Mouse (Mus musculus): Measurements from ENCODE around the gene Tjp3. TPM values are rescaled to one million over a fixed set of nuclear protein-coding genes. Genes with fewer than 3 reads are reported as not detected.

Gene Tjp3
- polyA plus RNA-seq, 1 experiment from 2014 or later = 21.6 TPM

GRCm38 (mm10) chr10:81316338-81317060, 25.1 kb upstream of the Tjp3 start:
- peak overlapping the region; percentile 33; the same call in 1 of the 2 replicates for H3K27ac ChIP-seq (ENCODE audit: low read length)
- peaks cover 53% of the 10 kb centered on the region for H3K36me3 ChIP-seq (ENCODE audit: control insufficient read depth, insufficient read depth, low read length)
- no peak for ATAC-seq (ENCODE audit: insufficient number of reproducible peaks, insufficient read depth, low FRiP score, low read depth)
- H3K4me1 ChIP-seq (ENCODE audit: control insufficient read depth, insufficient read depth, low read length) = peaks cover 24% of the 10 kb centered on the region
- no peaks in the 10 kb centered on the region for H3K9me3 ChIP-seq (ENCODE audit: control insufficient read depth, low read depth, low read length)
- H3K9ac ChIP-seq (replicated peaks; ENCODE audit: low read depth, low read length) = peak overlapping the region; percentile 15; the same call in 1 of the 2 replicates
- peak overlapping the region; percentile 11; the same call in 1 of the 2 replicates for H3K4me3 ChIP-seq (ENCODE audit: low read depth, low read length)
- 43% methylated on average over 16 of the region's 16 CpGs for WGBS
- no peaks in the 10 kb centered on the region for H3K27me3 ChIP-seq (ENCODE audit: control insufficient read depth, insufficient read depth, low read length)
- peak overlapping the region; percentile 50 for H3K4me2 ChIP-seq (replicated peaks; ENCODE audit: low read depth, low read length)

DNA sequence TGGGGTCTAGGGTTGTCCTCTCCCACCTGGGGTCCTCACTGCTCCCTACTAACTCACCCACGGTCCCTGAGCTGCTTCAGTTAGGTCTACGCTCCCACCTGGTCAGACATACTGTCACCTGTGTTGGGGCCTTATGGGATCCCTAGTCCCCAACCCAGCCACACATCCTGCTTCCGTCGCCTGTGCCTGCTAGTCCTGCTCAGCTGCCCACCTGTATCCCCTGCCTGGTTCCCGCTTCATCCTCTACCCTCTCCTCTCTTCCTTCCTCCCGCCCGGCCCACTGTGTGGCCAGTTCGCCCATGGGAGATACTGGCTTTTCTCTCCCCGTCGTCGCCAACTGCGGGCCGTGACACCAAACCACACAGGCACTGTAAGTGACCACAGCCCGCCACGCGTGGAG, 24.2 kb upstream of the Tjp3 start:
- Histone ChIP-seq H3K4me2 (replicated peaks; ENCODE audit: low read depth, low read length) (no peak overlapping the region), H3K9me3 (ENCODE audit: control insufficient read depth, low read depth, low read length) (no peaks in the 10 kb centered on the region), H3K4me3 (ENCODE audit: low read depth, low read length) (no peak overlapping the region), H3K27me3 (ENCODE audit: control insufficient read depth, insufficient read depth, low read length) (no peaks in the 10 kb centered on the region), H3K36me3 (ENCODE audit: control insufficient read depth, insufficient read depth, low read length) (peaks cover 62% of the 10 kb centered on the region), H3K27ac (ENCODE audit: low read length) (no peak overlapping the region), H3K9ac (replicated peaks; ENCODE audit: low read depth, low read length) (no peak overlapping the region), H3K4me1 (ENCODE audit: control insufficient read depth, insufficient read depth, low read length) (peaks cover 24% of the 10 kb centered on the region)
- no peak for ATAC-seq (ENCODE audit: insufficient number of reproducible peaks, insufficient read depth, low FRiP score, low read depth)
- WGBS = 91% methylated on average over 16 of the region's 16 CpGs

DNA sequence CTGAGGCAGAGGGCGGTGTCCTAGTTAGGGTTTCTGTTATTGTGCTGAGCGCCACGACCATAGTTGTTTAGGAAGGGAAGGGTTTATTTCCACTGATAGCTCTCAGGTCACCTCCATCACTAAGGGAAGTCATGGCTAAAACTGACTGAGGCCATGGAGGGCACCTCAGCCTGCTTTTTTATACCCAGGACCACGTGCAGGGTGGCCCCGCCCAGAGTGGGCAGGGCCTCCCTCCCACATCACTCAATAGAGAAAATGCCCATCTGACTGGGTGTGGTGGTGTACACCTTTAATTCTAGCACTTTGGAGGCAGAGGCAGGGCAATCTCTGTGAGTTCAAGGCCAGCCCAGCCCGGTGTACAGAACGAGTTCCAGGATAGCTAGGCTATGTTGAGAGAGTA, 22.8 kb upstream of the Tjp3 start:
- no peak for ATAC-seq (ENCODE audit: insufficient number of reproducible peaks, insufficient read depth, low FRiP score, low read depth)
- Histone ChIP-seq H3K4me3 (ENCODE audit: low read depth, low read length) (no peak overlapping the region), H3K27me3 (ENCODE audit: control insufficient read depth, insufficient read depth, low read length) (no peaks in the 10 kb centered on the region), H3K36me3 (ENCODE audit: control insufficient read depth, insufficient read depth, low read length) (peaks cover 70% of the 10 kb centered on the region), H3K9ac (replicated peaks; ENCODE audit: low read depth, low read length) (no peak overlapping the region), H3K4me2 (replicated peaks; ENCODE audit: low read depth, low read length) (no peak overlapping the region), H3K4me1 (ENCODE audit: control insufficient read depth, insufficient read depth, low read length) (peaks cover 20% of the 10 kb centered on the region), H3K27ac (ENCODE audit: low read length) (no peak overlapping the region), H3K9me3 (ENCODE audit: control insufficient read depth, low read depth, low read length) (no peaks in the 10 kb centered on the region)
- 79% methylated on average over 7 of the region's 7 CpGs for WGBS

DNA sequence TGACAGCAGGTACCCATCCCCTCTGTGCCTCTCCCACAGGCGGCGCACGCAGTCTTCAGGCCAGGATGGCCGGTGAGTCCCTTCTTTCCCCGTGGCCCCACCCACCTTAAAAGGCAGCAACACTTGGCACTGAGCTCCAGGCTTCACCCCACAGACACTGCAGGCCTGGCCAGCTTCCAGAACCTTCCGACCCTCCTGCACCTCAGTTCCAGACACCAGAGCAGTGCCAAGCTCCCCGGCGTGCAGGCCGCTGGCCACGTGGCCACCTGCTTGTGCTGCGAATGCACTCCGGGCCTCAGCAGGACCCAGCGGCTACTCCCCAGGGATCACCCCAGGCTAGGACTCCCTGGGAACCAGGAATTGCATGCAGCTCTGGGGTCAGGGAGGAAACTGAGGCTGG, 22.2 kb upstream of the Tjp3 start:
- Histone ChIP-seq H3K9me3 (ENCODE audit: control insufficient read depth, low read depth, low read length) (no peaks in the 10 kb centered on the region), H3K9ac (replicated peaks; ENCODE audit: low read depth, low read length) (no peak overlapping the region), H3K27me3 (ENCODE audit: control insufficient read depth, insufficient read depth, low read length) (no peaks in the 10 kb centered on the region), H3K36me3 (ENCODE audit: control insufficient read depth, insufficient read depth, low read length) (peaks cover 72% of the 10 kb centered on the region), H3K27ac (ENCODE audit: low read length) (no peak overlapping the region), H3K4me1 (ENCODE audit: control insufficient read depth, insufficient read depth, low read length) (peaks cover 14% of the 10 kb centered on the region; the same call in 1 of the 2 replicates), H3K4me3 (ENCODE audit: low read depth, low read length) (no peak overlapping the region), H3K4me2 (replicated peaks; ENCODE audit: low read depth, low read length) (no peak overlapping the region)
- no peak for ATAC-seq (ENCODE audit: insufficient number of reproducible peaks, insufficient read depth, low FRiP score, low read depth)
- 95% methylated on average over 13 of the region's 13 CpGs for WGBS

- ATAC-seq (ENCODE audit: insufficient number of reproducible peaks, insufficient read depth, low FRiP score, low read depth) = no peak
- Histone ChIP-seq H3K4me3 (ENCODE audit: low read depth, low read length) (no peak overlapping the region), H3K4me2 (replicated peaks; ENCODE audit: low read depth, low read length) (no peak overlapping the region), H3K27ac (ENCODE audit: low read length) (no peak overlapping the region), H3K27me3 (ENCODE audit: control insufficient read depth, insufficient read depth, low read length) (no peaks in the 10 kb centered on the region), H3K9ac (replicated peaks; ENCODE audit: low read depth, low read length) (no peak overlapping the region), H3K9me3 (ENCODE audit: control insufficient read depth, low read depth, low read length) (no peaks in the 10 kb centered on the region), H3K4me1 (ENCODE audit: control insufficient read depth, insufficient read depth, low read length) (no peaks in the 10 kb centered on the region), H3K36me3 (ENCODE audit: control insufficient read depth, insufficient read depth, low read length) (peaks cover 74% of the 10 kb centered on the region)
- WGBS = 80% methylated on average over 5 of the region's 5 CpGs
These were observed 18.2 kb upstream of the Tjp3 start for GRCm38 (mm10) chr10:81309571-81309970.

DNA sequence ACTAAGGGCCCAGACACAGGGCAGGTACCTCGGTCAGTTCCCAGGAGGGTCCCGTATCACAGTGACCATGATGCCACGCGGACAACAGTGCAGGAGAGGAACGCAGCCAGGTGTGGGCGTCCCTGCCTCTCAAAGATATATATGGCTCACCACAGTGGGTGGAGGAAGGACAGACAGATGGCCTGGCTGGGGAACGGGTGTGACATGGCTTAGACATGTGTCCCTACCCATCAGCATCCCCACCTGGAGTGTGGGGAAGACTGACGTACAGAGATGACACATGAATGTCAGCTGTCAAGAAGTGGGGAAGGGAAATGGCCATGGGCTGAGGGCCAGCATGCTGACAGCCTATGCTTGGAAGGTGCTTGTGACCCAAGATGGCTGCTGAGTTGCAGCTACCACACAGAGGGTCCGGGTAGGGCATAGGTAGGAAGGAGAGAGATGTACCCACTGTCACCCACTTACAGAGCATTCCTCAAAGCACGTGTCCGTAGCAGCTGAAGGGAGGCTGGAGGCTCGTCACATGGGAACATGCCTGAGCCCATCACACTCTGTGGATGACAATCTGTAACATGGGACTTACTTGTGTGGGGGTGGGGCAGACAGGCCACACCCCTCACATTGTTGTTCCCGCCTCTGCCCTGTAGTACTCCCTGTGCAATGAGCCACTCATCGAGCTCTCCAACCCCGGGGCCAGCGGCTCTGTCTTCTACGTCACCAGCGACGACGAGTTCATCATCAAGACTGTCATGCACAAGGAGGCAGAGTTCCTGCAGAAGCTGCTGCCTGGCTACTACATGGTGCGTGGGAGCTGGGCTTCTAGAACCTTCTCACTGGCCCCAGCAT, 15.7 kb upstream of the Tjp3 start:
- H3K4me2 ChIP-seq (replicated peaks; ENCODE audit: low read depth, low read length) = no peak overlapping the region
- H3K4me1 ChIP-seq (ENCODE audit: control insufficient read depth, insufficient read depth, low read length) = 0 out of 2 replicates have a peak, but pooled peaks cover 10% of the 10 kb centered on the region
- no peaks in the 10 kb centered on the region for H3K27me3 ChIP-seq (ENCODE audit: control insufficient read depth, insufficient read depth, low read length)
- no peak overlapping the region for H3K9ac ChIP-seq (replicated peaks; ENCODE audit: low read depth, low read length)
- H3K9me3 ChIP-seq (ENCODE audit: control insufficient read depth, low read depth, low read length) = no peaks in the 10 kb centered on the region
- no peak for ATAC-seq (ENCODE audit: insufficient number of reproducible peaks, insufficient read depth, low FRiP score, low read depth)
- H3K4me3 ChIP-seq (ENCODE audit: low read depth, low read length) = no peak overlapping the region
- WGBS = 94% methylated on average over 21 of the region's 21 CpGs
- no peak overlapping the region for H3K27ac ChIP-seq (ENCODE audit: low read length)
- H3K36me3 ChIP-seq (ENCODE audit: control insufficient read depth, insufficient read depth, low read length) = peaks cover 54% of the 10 kb centered on the region

DNA sequence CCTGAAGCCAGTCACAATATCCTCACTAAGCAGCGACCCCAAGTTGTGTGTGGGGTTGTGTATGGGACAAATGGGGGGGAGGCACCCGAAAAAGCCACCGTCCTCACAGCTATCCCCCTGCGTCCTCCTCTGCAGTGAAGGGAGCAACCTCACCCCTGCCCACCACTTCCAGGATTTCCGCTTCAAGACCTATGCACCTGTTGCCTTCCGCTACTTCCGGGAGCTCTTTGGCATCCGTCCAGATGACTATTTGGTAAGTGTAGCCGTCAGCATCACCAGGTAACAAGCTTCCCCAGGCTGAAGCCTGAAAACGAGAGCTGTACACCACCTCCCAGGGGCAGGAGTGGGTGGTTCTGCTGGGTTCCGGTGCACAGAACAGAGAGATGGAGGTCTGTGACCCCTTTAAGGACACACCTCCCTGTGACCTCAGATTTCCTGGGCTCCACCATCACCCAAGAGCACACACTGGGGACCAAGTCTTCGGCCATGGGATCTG, 14.8 kb upstream of the Tjp3 start:
- Histone ChIP-seq H3K4me3 (ENCODE audit: low read depth, low read length) (no peak overlapping the region), H3K4me1 (ENCODE audit: control insufficient read depth, insufficient read depth, low read length) (0 out of 2 replicates have a peak, but pooled peaks cover 10% of the 10 kb centered on the region), H3K4me2 (replicated peaks; ENCODE audit: low read depth, low read length) (no peak overlapping the region), H3K27ac (ENCODE audit: low read length) (no peak overlapping the region), H3K9me3 (ENCODE audit: control insufficient read depth, low read depth, low read length) (no peaks in the 10 kb centered on the region), H3K9ac (replicated peaks; ENCODE audit: low read depth, low read length) (no peak overlapping the region), H3K36me3 (ENCODE audit: control insufficient read depth, insufficient read depth, low read length) (peaks cover 46% of the 10 kb centered on the region), H3K27me3 (ENCODE audit: control insufficient read depth, insufficient read depth, low read length) (no peaks in the 10 kb centered on the region)
- no peak for ATAC-seq (ENCODE audit: insufficient number of reproducible peaks, insufficient read depth, low FRiP score, low read depth)
- 92% methylated on average over 12 of the region's 12 CpGs for WGBS

GRCm38 (mm10) chr10:81305663-81306062, 14.3 kb upstream of the Tjp3 start:
- Histone ChIP-seq H3K4me1 (ENCODE audit: control insufficient read depth, insufficient read depth, low read length) (peaks cover 14% of the 10 kb centered on the region; the same call in 1 of the 2 replicates), H3K27ac (ENCODE audit: low read length) (no peak overlapping the region), H3K27me3 (ENCODE audit: control insufficient read depth, insufficient read depth, low read length) (no peaks in the 10 kb centered on the region), H3K9me3 (ENCODE audit: control insufficient read depth, low read depth, low read length) (no peaks in the 10 kb centered on the region), H3K36me3 (ENCODE audit: control insufficient read depth, insufficient read depth, low read length) (peaks cover 40% of the 10 kb centered on the region), H3K9ac (replicated peaks; ENCODE audit: low read depth, low read length) (no peak overlapping the region), H3K4me2 (replicated peaks; ENCODE audit: low read depth, low read length) (no peak overlapping the region), H3K4me3 (ENCODE audit: low read depth, low read length) (no peak overlapping the region)
- WGBS = 95% methylated on average over 14 of the region's 14 CpGs
- no peak for ATAC-seq (ENCODE audit: insufficient number of reproducible peaks, insufficient read depth, low FRiP score, low read depth)
